Mouse (Mus musculus): Measurements from ENCODE around the gene Tlr12.
A peak's percentile ranks its signal among the peaks of the same experiment; 100 is the strongest.

The Tlr12 gene

DNA sequence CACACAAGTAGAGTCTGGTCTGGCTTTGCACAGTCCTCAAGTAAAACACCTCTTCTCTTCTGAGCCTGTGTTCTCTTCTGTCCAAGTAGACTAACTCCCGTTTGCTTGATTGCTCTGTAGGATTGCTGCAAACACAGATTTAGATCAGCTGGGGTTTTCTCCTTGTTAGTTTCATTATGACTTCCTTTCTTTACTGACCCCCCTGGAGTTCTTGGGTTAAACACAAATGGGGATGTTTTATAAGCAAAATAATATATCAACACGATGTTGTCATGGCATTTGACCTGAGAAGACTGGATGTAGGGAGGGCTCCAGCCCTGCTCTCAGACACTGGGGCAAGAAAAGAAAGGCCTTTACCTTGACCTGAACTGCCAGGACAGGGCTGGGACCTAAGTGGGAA lies 544 bp upstream of the Tlr12 start:
- DNase-seq (ENCODE audit: low read depth, low spot score) = no peak

DNA sequence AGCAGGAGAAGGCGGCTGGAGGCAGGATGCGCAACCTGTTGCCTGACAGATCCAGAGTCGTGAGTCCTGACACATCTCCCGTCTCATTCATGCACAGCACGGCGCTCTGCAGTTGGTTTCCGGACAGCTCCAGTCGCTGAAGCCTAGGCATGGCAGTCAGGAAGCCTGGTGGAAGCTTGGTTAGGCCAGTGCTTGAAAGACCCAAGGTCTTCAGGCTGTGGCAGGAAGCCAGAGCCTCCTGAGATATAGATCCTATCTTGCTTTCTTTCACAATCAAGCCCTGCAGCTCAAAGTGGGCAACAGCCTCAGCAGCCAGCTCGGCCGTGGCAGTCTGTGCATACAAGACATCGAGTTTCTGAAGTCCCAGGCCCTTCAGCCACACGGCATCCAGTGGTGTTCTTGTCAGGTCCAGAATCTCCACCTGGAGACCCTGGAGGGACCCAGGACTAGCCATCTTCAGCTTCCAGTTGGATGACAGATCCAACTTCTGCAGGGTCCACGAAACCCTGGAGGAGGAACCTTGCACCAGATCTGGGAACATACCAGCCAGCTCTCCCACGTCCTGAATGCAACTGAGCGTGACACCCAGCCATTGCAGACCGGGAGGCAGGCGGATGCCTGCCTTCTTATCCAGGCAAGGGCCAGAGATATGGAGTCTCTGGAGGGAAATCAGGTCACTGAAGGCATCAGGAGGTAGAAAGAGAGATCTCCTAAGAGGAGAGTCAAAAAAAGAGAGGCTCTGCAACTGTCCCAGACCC lies 877 bp downstream of the Tlr12 start:
- DNase-seq (ENCODE audit: low read depth, low spot score) = no peak

DNA sequence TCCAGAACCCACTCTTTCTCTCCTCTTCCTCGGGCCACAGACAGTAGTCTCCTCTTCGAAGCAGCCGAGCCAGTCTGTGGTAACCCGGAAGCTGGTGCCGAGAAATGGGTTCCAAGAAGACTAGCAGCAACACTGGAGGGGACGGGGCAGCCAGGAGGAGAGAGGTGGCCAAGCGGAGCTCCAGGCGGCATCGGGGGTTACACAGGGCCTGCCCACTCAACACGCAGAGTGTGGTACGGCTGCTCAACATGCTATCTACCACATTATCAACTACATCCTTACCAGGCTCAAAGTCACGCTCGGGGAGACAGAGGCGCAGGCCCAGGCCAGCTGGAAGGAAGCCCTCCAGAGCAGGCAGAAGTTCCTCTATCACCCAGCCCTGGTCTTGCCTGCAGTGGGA lies 2.7 kb downstream of the Tlr12 start:
- no peak for DNase-seq (ENCODE audit: low read depth, low spot score)

DNA sequence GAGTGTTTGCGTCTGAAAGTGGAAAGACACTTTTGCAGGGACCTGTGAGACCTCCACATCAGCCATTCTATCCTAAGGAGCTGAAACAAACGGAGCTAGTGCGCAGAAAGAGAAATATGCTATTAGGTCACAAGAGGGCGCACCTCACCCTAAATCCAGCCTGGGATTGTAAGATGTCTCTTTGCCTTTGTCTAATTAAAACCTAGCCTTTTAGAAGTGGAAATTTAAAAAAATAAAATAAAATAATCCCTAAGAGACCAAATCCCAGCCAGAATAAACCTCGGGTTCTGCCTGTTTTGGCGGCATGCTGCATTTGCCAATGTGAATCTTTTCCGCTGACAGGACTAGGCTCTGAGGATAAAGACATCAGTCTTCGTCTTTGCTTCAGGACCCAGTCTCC lies 5.1 kb downstream of the Tlr12 start:
- peak; percentile 70 for DNase-seq (ENCODE audit: low read depth, low spot score)

DNA sequence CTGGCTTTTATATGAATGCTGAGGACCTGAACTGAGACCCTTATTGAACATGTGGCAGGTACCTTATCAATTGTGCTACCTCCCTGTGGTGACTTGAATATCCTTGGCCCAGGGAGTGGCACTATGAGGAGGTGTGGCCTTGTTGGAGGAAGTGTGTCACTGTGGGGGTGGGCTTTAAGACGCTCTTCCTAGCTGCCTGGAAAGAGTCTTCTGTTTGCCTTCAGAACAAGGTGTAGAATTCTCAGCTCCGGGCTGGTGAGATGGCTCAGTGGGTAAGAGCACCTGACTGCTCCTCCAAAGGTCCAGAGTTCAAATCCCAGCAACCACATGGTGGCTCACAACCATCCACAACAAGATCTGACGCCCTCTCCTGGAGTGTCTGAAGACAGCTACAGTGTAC lies 6.7 kb downstream of the Tlr12 start:
- DNase-seq (ENCODE audit: low read depth, low spot score) = peak; percentile 60

DNA sequence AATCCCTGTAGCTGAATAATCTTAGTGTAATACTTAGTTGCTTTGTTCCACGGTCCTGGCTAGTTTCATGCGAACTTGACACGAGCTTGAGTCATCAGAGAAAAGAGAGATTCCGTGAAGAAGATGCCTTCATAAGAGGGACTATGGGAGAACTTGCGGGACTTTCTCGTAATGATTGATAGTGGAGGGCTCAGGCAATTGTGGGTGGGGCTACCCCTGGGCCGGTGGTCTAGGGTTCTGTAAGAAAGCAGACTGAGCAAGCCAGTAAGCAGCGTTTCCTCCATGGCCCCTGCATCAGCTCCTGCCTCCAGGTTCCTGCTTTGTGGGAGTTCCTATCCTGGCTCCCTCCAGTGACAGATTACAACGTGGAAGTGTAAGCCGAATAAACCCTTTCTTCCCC lies 7.7 kb downstream of the Tlr12 start:
- no peak for DNase-seq (ENCODE audit: low read depth, low spot score)

DNA sequence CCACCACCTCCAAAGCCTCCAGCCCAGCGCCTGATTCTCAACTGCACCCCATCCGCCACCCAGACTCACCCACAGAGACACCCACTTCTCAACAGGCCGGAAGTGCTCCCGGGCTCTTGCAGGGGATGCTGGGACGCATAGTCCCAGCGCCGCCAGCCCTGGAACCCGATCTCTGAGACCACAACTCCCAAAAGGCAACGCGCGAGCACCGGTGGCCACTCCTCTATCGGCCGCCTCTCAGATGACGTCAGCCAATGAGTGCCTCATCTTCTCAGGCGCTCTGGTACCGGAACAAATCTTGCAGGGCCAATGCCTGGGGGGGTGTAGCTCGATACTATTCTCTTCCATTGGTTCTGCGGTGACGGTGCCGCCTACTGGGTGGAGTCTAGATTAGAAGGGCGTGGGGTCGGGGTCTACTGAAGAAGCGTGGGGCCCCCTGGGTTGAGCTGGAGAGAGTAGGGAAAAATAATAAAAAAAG lies 8.5 kb downstream of the Tlr12 start, which contains the start of gene Zscan20:
TSS of gene Zscan20 (minus strand) at position 174 of the 478 bp plus-strand sequence.
- DNase-seq (ENCODE audit: low read depth, low spot score) = peak; percentile 99

DNA sequence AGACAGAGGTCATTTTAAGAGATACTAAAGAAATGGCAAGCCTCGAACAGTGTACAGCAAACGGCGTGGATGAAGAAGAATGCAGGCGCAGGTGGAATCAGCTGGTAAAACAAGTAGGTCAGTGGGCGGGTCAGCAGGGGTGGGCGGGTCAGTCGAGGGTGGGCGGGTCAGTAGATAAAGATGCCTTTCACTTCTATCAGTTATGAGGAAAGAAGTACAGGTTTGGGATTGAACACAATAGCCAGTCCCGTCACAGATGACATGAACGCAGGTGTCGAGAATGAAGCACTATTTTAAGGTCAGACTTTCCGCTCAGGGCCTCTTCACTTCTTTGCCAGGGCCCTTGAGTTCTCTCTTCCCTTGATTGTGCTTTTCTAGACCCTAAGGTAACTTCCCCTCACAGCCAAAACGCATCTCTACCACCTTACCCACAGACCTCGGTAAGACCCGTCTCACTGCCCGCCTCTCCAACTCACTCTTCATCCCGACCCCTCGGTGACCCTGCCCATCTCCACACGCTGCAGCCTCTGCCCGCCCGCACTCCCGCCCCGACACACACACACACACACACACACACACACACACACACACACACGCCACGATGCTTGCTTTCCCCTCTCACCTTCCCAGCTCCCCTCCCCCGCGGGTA lies 9.0 kb downstream of the Tlr12 start:
- DNase-seq (ENCODE audit: low read depth, low spot score) = no peak

DNA sequence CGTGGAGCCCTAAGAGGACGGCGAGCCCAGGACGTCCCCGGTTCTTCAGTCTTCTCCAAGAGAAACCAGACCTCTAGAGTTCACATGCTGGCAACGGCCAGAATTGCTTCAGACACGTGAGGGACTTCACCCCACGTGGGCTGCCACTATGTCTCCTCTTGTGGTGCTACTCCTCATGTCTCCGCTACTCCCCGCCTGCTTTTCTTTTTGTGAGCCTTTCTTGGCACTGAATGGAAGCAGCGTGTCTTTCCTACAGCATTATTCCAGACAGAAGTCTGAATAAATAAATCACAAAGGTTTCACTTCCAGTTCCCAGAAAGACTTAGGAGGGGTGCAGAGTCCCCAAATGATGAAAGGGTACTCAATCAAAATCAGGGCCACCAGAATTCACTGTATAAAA lies 10.8 kb downstream of the Tlr12 start:
- no peak for DNase-seq (ENCODE audit: low read depth, low spot score)

DNA sequence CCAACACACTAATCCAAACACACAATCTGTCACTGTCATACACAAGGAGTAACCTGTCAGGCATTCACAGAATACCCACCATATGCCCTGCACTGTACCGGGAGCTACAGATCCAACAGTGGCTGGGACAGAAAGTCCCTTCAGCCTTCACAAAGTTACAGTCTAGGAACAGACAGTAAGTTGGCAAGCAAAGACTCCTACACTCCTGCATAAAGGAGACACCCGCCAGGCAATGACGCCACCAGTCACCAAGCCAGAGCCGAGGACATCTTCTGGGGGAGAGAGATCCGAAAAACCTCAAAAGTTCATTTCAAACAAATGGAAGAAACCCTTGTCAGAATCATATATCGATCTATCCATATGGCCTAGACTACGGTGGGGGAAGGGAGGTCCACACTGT lies 11.8 kb downstream of the Tlr12 start:
- no peak for DNase-seq (ENCODE audit: low read depth, low spot score)

DNA sequence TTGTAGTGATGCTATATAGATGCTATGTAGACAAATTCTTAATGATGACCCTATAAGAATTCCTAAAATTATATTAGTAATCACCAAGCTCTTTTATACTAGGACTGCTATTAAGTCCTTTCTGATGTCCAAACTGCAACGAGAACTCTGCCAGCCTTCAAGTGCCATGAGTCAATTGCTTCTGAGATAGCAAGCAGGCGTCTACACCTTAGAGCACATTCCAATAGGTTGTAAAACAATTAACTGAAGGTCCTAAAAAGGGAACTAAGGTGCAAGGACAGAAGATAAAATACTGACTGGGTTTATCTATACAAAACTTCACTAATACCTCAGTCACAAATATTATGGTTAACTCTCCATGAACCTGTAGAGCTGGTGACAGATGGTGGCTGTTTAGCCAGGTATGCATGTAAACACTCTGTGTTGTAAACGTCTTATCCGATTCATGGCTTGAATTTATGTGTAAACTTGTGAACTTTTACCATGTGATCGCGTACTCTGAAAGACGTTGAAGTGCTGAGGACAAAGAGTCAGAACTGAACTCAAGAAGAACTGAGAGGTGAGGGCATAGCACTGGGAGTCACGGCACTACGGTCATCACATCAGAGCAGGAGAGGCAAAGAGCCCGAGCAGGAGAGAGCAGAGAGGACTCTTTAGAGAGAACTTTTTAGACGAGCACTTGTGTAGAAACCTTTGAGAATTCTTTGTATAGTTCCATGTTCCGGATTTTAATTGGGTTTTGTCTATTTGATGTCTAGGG lies 20.4 kb downstream of the Tlr12 start:
- no peak for DNase-seq (ENCODE audit: low read depth, low spot score)

DNA sequence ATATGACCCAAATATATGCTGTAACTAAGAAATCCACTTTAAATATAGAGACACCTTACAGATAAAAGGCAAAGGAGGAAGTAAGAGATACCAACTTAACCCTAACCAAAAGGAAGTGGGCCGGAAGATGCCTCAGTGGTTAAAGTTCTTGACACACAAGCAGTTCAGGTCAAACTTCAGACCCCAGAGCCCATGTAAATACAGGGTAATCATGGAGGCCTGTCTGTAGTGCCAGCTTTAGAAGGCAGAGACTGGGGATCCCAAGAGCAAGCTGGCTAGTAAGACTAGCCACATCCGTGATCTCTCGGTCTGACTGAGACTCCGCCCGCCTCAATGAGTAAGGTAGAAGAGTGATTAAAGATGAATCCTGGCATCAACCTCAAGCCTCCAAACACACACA lies 24.4 kb downstream of the Tlr12 start:
- no peak for DNase-seq (ENCODE audit: low read depth, low spot score)

DNA sequence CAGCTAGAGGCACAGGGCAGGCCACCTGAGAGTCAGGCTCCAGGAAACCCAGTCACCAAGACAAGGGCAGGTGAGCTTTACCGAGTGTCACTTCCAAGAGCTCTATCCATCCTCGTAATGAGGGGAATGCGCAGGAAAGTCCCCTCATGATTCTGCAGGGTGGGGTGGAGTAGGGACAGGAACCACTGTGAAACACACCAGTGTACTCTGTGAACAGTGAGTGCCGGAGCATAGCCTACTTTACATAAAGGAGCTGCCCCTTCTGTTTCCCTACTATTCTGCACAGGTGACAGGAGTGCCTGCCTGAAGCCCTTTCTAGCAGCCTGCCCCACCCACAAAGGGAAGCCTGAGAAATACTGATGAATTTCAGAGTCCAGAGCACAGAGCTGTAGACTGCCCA lies 25.1 kb downstream of the Tlr12 start:
- no peak for DNase-seq (ENCODE audit: low read depth, low spot score)

DNA sequence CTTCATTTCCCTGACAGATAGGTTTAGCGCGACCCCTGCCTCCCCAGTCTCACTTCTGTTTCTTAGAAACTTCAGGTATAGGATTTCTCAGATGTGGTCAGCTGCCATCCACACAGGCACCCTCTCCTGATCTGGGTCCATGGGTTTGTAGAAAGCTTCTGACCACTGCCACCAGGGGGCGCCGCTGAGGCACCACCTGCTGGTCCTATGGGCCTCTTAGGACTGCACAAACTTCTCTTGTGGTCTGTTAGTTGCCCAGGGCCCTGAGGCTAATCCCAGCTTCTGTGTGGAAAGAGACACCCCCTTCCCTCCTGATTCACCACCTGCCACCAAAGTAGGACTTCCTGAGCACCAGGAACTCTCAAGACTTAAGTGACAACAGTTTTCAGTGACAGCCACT lies 39.2 kb downstream of the Tlr12 start:
- peak; percentile 38 for DNase-seq (ENCODE audit: low read depth, low spot score)

DNA sequence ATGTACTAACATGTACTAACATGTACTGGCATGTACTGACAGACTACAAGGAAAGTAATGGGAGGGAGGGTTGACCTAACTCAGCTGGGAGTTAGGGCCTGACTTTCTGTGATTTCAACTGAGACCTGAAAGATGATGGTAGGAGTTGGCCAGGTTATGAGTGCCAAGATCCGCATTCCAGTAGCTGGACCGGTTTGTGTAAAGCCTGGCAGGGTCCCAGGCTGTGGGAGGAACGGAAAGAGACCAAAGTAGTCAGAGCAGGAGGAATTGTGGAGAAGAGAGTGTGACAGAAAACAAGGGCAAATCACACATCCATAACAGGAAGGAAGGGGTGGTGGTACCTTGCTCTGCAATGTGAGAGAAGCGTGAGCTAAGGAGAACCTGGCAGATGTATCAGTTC lies 42.6 kb downstream of the Tlr12 start:
- no peak for DNase-seq (ENCODE audit: low read depth, low spot score)

Data from ES-CJ7 (cell line).